Mouse (Mus musculus): Measurements from ENCODE around the gene Vmn1r48.
"Not testable (repeated sequence)": the region's sequence is repeated elsewhere in the genome, so short reads cannot be mapped to it uniquely, and the experiment has no call there.

Vmn1r48 gene

GRCm38 (mm10) chr6:90036741-90037140 is at the start of gene Vmn1r48:
Vmn1r48 (minus strand) TSS chr6:90036841.
- not testable (repeated sequence) for DNase-seq (ENCODE audit: low read depth, low spot score)

DNA sequence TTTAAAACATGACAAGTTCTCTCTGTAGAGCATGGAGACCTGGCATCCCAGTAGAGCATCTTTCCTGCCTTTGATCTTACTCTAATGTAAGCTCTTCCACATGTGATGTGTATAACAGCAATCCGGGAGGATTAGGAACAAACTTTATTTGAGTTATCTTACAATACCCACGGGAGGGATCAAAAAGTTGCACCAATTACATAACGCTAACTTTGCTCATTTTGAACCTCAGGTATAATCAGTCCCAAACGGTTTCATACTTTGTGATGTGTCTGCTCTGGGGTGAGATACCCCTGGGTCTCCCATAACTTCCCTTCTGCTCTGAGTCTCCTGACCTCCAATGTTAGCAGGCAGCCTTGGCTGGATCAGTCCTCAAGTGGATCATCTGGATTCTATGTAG is 41.8 kb upstream of the Vmn1r48 start, which contains the start of gene Vmn1r49:
Gene Vmn1r49, minus strand, starts transcription at position 101 of the 400 bp plus-strand sequence.
- DNase-seq (ENCODE audit: low read depth, low spot score) = no peak

DNA sequence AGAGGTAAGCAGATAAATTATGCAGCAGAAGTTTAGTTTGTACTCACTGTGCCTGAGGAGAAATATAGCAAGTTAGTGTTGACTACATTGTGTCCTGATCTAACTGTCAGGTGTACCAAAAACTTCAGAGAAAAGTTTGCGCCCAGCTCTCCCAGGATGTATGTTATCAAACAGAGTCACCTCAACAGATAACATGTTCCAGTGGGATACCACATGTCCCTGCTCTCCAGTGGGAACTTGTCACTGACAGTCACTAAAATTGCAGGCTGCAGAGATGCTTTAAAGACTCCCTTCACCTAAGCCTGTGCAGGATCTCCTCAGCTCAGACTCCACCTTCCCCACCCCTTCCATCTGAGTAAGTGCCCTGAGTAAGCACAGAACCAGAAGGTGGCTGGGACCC is 20.8 kb downstream of the Vmn1r48 start, which contains the start of gene Vmn1r47:
Gene Vmn1r47, plus strand, starts transcription at position 301 of the 400 bp plus-strand sequence.
- not testable (repeated sequence) for DNase-seq (ENCODE audit: low read depth, low spot score)

GRCm38 (mm10) chr6:89985989-89986388 is 50.7 kb downstream of the Vmn1r48 start:
- DNase-seq (ENCODE audit: low read depth, low spot score) = no peak
